Mouse (Mus musculus): ENCODE measurements around the gene Nfkbid.
"Not testable (repeated sequence)": the region's sequence is repeated elsewhere in the genome, so short reads cannot be mapped to it uniquely, and the experiment has no call there.

Nfkbid gene

GRCm38 (mm10) chr7:30464816-30465300, 43.3 kb downstream of the Nfkbid start:
- no peak for DNase-seq (ENCODE audit: extremely low spot score)

- DNase-seq (ENCODE audit: extremely low spot score), result no peak
Observed at GRCm38 (mm10) chr7:30472411-30472810, 50.9 kb downstream of the Nfkbid start.

- DNase-seq (ENCODE audit: extremely low spot score), result no peak
Observed at GRCm38 (mm10) chr7:30474999-30475398, 53.5 kb downstream of the Nfkbid start.

GRCm38 (mm10) chr7:30476136-30476535, 54.6 kb downstream of the Nfkbid start:
- DNase-seq (ENCODE audit: extremely low spot score), result not testable (repeated sequence)

GRCm38 (mm10) chr7:30477415-30478381, 56.2 kb downstream of the Nfkbid start:
- DNase-seq (ENCODE audit: extremely low spot score), result no peak

Data from embryo, embryonic 9.5 days (tissue).